In genomic region chr7:45454971-45455370, GRCm38 (mm10) we compare ENCODE assay signal across 22 mouse cellular contexts. TPM values are rescaled to one million over a fixed set of nuclear protein-coding genes. Genes with fewer than 3 reads are reported as not detected.
A peak's percentile ranks its signal among the peaks of the same experiment; 100 is the strongest.
DNase-seq lines count a peak whose midpoint lies in the region; ATAC-seq and TF ChIP-seq lines count a peak whose summit lies in the region.
"Had no signal": no experiment of that assay in that cellular context is flagged by ENCODE, and none has a peak within 500 bp of the region (broad histone marks: within the 10 kb centered on the region; RNA-seq: fewer than 3 reads in every experiment).

No protein-coding gene starts in this region.

- peak; percentile 91 for DNase-seq in heart, adult 11 months
- no peak for DNase-seq in heart, postnatal 10 days
- DNase-seq in G1E (ENCODE audit: low spot score), result no peak
- peak; percentile 15 for DNase-seq in stomach, postnatal 0 days (ENCODE audit: low spot score)
- no peak for DNase-seq in midbrain, embryonic 14.5 days
- DNase-seq: adrenal gland, postnatal 10 days; cerebellum, adult 11 months; cerebellum, postnatal 10 days; embryo, embryonic 11 days; gastrocnemius, postnatal 14 days had no signal

- no peak for TF ChIP-seq EP300 in stomach, postnatal 0 days (optimal IDR thresholded peaks at IDR 0.05)

- TF ChIP-seq CTCF in G1E (IDR thresholded peaks at IDR 0.05; ENCODE audit: low read depth, low read length), result no peak
- TF ChIP-seq CTCF in stomach, postnatal 0 days (IDR thresholded peaks at IDR 0.05; ENCODE audit: low read depth), result no peak

- H3K4me2 ChIP-seq in stomach, postnatal 0 days (replicated peaks; ENCODE audit: low read depth), result no peak overlapping the region
- no peak overlapping the region for H3K4me2 ChIP-seq in midbrain, embryonic 14.5 days (ENCODE audit: low read length)
- H3K4me2 ChIP-seq: embryonic facial prominence, embryonic 15.5 days; heart, embryonic 12.5 days; hindbrain, embryonic 13.5 days had no signal

- peak overlapping the region; percentile 59 for H3K4me3 ChIP-seq in megakaryocyte, embryonic 14.5 days (replicated peaks)
- H3K4me3 ChIP-seq in G1E (ENCODE audit: low read depth, low read length), result 0 out of 2 replicates have a peak overlapping the region, but pooled peaks have one; percentile 22
- no peak overlapping the region for H3K4me3 ChIP-seq in stomach, postnatal 0 days (ENCODE audit: low read depth, low read length)
- no peak overlapping the region for H3K4me3 ChIP-seq in midbrain, embryonic 14.5 days (replicated peaks; ENCODE audit: low read depth, low read length)
- H3K4me3 ChIP-seq: embryonic facial prominence, embryonic 15.5 days; erythroblast, embryonic 14.5 days; forebrain, embryonic 10.5 days; heart, embryonic 12.5 days; hindbrain, embryonic 13.5 days had no signal

- H3K36me3 ChIP-seq in megakaryocyte, embryonic 14.5 days (replicated peaks; ENCODE audit: low read length), result peaks cover 77% of the 10 kb centered on the region
- H3K36me3 ChIP-seq in G1E (replicated peaks), result peaks cover 82% of the 10 kb centered on the region
- peaks cover 22% of the 10 kb centered on the region for H3K36me3 ChIP-seq in stomach, postnatal 0 days (ENCODE audit: control insufficient read depth, insufficient read depth, low read length)
- peaks cover 60% of the 10 kb centered on the region for H3K36me3 ChIP-seq in midbrain, embryonic 14.5 days (ENCODE audit: control insufficient read depth, insufficient read depth, low read length)

- WGBS in stomach, postnatal 0 days, result 93% methylated on average over 12 of the region's 15 CpGs
- WGBS in midbrain, embryonic 14.5 days, result 87% methylated on average over 15 of the region's 15 CpGs

- H3K9me3 ChIP-seq in megakaryocyte, embryonic 14.5 days, result no peaks in the 10 kb centered on the region
- H3K9me3 ChIP-seq in G1E (replicated peaks), result no peaks in the 10 kb centered on the region
- H3K9me3 ChIP-seq in stomach, postnatal 0 days (ENCODE audit: control insufficient read depth, low read length), result no peaks in the 10 kb centered on the region
- no peaks in the 10 kb centered on the region for H3K9me3 ChIP-seq in midbrain, embryonic 14.5 days (ENCODE audit: control insufficient read depth, low read length)
- H3K9me3 ChIP-seq: embryonic facial prominence, embryonic 15.5 days; forebrain, embryonic 10.5 days; heart, embryonic 12.5 days; hindbrain, embryonic 13.5 days had no signal

- intact Hi-C loops in heart, postnatal 10 days (cut with DNase I), result loop anchor here (5.0 kb wide), 1 partner anchor 107 kb away; no protein-coding TSS in a partner anchor

- H3K27me3 ChIP-seq in megakaryocyte, embryonic 14.5 days (replicated peaks), result no peaks in the 10 kb centered on the region
- H3K27me3 ChIP-seq in G1E (ENCODE audit: insufficient read depth, low read length), result no peaks in the 10 kb centered on the region; the same call in 1 of the 2 replicates
- H3K27me3 ChIP-seq in stomach, postnatal 0 days (ENCODE audit: control insufficient read depth, insufficient read depth, low read length), result no peaks in the 10 kb centered on the region
- no peaks in the 10 kb centered on the region for H3K27me3 ChIP-seq in midbrain, embryonic 14.5 days (ENCODE audit: control insufficient read depth, insufficient read depth, low read length)
- H3K27me3 ChIP-seq: embryonic facial prominence, embryonic 15.5 days; heart, embryonic 12.5 days; hindbrain, embryonic 13.5 days had no signal

- H3K27ac ChIP-seq in stomach, postnatal 0 days (replicated peaks), result no peak overlapping the region
- no peak overlapping the region for H3K27ac ChIP-seq in midbrain, embryonic 14.5 days (replicated peaks; ENCODE audit: low read depth, low read length)
- H3K27ac ChIP-seq: embryonic facial prominence, embryonic 15.5 days; forebrain, embryonic 10.5 days; hindbrain, embryonic 13.5 days; hindbrain, postnatal 0 days had no signal

- H3K4me1 ChIP-seq in megakaryocyte, embryonic 14.5 days, result peaks cover 34% of the 10 kb centered on the region
- peaks cover 40% of the 10 kb centered on the region for H3K4me1 ChIP-seq in G1E (ENCODE audit: insufficient read depth, low read depth, low read length)
- H3K4me1 ChIP-seq in stomach, postnatal 0 days (replicated peaks; ENCODE audit: control insufficient read depth, insufficient read depth), result no peaks in the 10 kb centered on the region
- peaks cover 17% of the 10 kb centered on the region for H3K4me1 ChIP-seq in midbrain, embryonic 14.5 days (ENCODE audit: control insufficient read depth, insufficient read depth, low read length)

- H3K9ac ChIP-seq in stomach, postnatal 0 days (ENCODE audit: low read length), result no peak overlapping the region
- H3K9ac ChIP-seq in midbrain, embryonic 14.5 days (replicated peaks; ENCODE audit: low read length), result no peak overlapping the region
- H3K9ac ChIP-seq: embryonic facial prominence, embryonic 15.5 days; heart, embryonic 12.5 days; hindbrain, embryonic 13.5 days had no signal

- ATAC-seq in megakaryocyte, adult 5-6 weeks (ENCODE audit: poor library complexity, severe bottlenecking), result no peak
- no peak for ATAC-seq in G1E (ENCODE audit: extremely low read depth, insufficient number of reproducible peaks, low FRiP score, poor library complexity, severe bottlenecking)
- no peak for ATAC-seq in stomach, postnatal 0 days (ENCODE audit: low FRiP score, low TSS enrichment)
- no peak for ATAC-seq in midbrain, embryonic 14.5 days (ENCODE audit: low FRiP score, low TSS enrichment)
- ATAC-seq: forebrain, embryonic 16.5 days; hindbrain, postnatal 0 days had no signal

RNA-seq across cellular contexts. Expression of gene Ftl1, which starts 4.7 kb away (rescaled TPM):
- 100 to 1,000 TPM; 232 to 268 TPM for total RNA-seq in heart, postnatal 10 days (2021)
- 24,502 and 30,989 TPM in 2 replicates for polyA plus RNA-seq in megakaryocyte, embryonic 14.5 days (2012; ENCODE audit: insufficient read depth, low replicate concordance)
- 2,869 and 3,213 TPM in 2 replicates for total RNA-seq in megakaryocyte, adult 5-6 weeks (2015)
- 1,589 and 1,786 TPM in 2 replicates for total RNA-seq in megakaryocyte, adult 5-6 weeks (2017)
- total RNA-seq in G1E (2014; fragmentation: Nextera tagmentation) (2,893 and 3,214 TPM in 2 replicates), G1E (2017) (4,307 and 4,361 TPM in 2 replicates)
- 6,399 and 6,975 TPM in 2 replicates for polyA plus RNA-seq in G1E (2012)
- polyA plus RNA-seq in stomach, postnatal 0 days (2015; fragmentation: Nextera tagmentation; extraction: Ambion mirVana), result 3,647 and 3,760 TPM in 2 replicates
- 5,898 and 6,785 TPM in 2 replicates for polyA plus RNA-seq in midbrain, embryonic 14.5 days (2014; fragmentation: Nextera tagmentation; extraction: Ambion mirVana)

RNA-seq across cellular contexts. Expression of gene Bax, which starts 11.7 kb away (rescaled TPM):
- 10 to 100 TPM; 44.5 to 45.8 TPM for total RNA-seq in heart, postnatal 10 days (2021)
- polyA plus RNA-seq in megakaryocyte, embryonic 14.5 days (2012; ENCODE audit: insufficient read depth, low replicate concordance), result 502 and 597 TPM in 2 replicates
- 24.6 and 25.0 TPM in 2 replicates for total RNA-seq in megakaryocyte, adult 5-6 weeks (2015)
- 31.8 and 37.4 TPM in 2 replicates for total RNA-seq in megakaryocyte, adult 5-6 weeks (2017)
- 68.8 and 93.1 TPM in 2 replicates for total RNA-seq in G1E (2014; fragmentation: Nextera tagmentation)
- 87.2 and 97.2 TPM in 2 replicates for total RNA-seq in G1E (2017)
- polyA plus RNA-seq in G1E (2012), result 287 and 342 TPM in 2 replicates
- 119 and 120 TPM in 2 replicates for polyA plus RNA-seq in stomach, postnatal 0 days (2015; fragmentation: Nextera tagmentation; extraction: Ambion mirVana)
- 107 and 182 TPM in 2 replicates for polyA plus RNA-seq in midbrain, embryonic 14.5 days (2014; fragmentation: Nextera tagmentation; extraction: Ambion mirVana)

RNA-seq across cellular contexts. Expression of gene Ruvbl2, which starts 17.1 kb away (rescaled TPM):
- 10 to 100 TPM; 30.4 to 30.7 TPM for total RNA-seq in heart, postnatal 10 days (2021)
- 90.5 and 244 TPM in 2 replicates for polyA plus RNA-seq in megakaryocyte, embryonic 14.5 days (2012; ENCODE audit: insufficient read depth, low replicate concordance)
- 48.6 and 51.6 TPM in 2 replicates for total RNA-seq in megakaryocyte, adult 5-6 weeks (2015)
- total RNA-seq in megakaryocyte, adult 5-6 weeks (2017), result 52.9 and 60.2 TPM in 2 replicates
- total RNA-seq in G1E (2014; fragmentation: Nextera tagmentation) (255 and 345 TPM in 2 replicates), G1E (2017) (139 and 167 TPM in 2 replicates)
- 639 and 877 TPM in 2 replicates for polyA plus RNA-seq in G1E (2012)
- polyA plus RNA-seq in stomach, postnatal 0 days (2015; fragmentation: Nextera tagmentation; extraction: Ambion mirVana), result 46.2 and 46.7 TPM in 2 replicates
- 110 and 114 TPM in 2 replicates for polyA plus RNA-seq in midbrain, embryonic 14.5 days (2014; fragmentation: Nextera tagmentation; extraction: Ambion mirVana)

RNA-seq across cellular contexts. Expression of gene Gys1, which starts 20.3 kb away (rescaled TPM):
- 10 to 100 TPM; 74.6 to 79.0 TPM for total RNA-seq in heart, postnatal 10 days (2021)
- polyA plus RNA-seq in megakaryocyte, embryonic 14.5 days (2012; ENCODE audit: insufficient read depth, low replicate concordance), result 33.8 and 44.5 TPM in 2 replicates
- total RNA-seq in megakaryocyte, adult 5-6 weeks (2015), result 9.8 and 10.6 TPM in 2 replicates
- 7.2 and 8.8 TPM in 2 replicates for total RNA-seq in megakaryocyte, adult 5-6 weeks (2017)
- total RNA-seq in G1E (2014; fragmentation: Nextera tagmentation), result 39.4 and 44.8 TPM in 2 replicates
- 18.8 and 22.1 TPM in 2 replicates for total RNA-seq in G1E (2017)
- 34.3 and 36.7 TPM in 2 replicates for polyA plus RNA-seq in G1E (2012)
- polyA plus RNA-seq in stomach, postnatal 0 days (2015; fragmentation: Nextera tagmentation; extraction: Ambion mirVana), result 10.1 and 10.6 TPM in 2 replicates
- 15.5 TPM in 2 replicates for polyA plus RNA-seq in midbrain, embryonic 14.5 days (2014; fragmentation: Nextera tagmentation; extraction: Ambion mirVana)

RNA-seq across cellular contexts. Expression of gene Tulp2, which starts 26.7 kb away (rescaled TPM):
- total RNA-seq in heart, postnatal 10 days (2021), result not detected
- not detected in 2 replicates for polyA plus RNA-seq in megakaryocyte, embryonic 14.5 days (2012; ENCODE audit: insufficient read depth, low replicate concordance)
- not detected in 2 replicates for total RNA-seq in megakaryocyte, adult 5-6 weeks (2015)
- total RNA-seq in megakaryocyte, adult 5-6 weeks (2017), result not detected in 2 replicates
- total RNA-seq in G1E (2014; fragmentation: Nextera tagmentation) (0.98 and 1.1 TPM in 2 replicates), G1E (2017) (0.23 and 0.49 TPM in 2 replicates)
- polyA plus RNA-seq in G1E (2012), result 1.0 and 1.7 TPM in 2 replicates
- 0.32 and 0.42 TPM in 2 replicates for polyA plus RNA-seq in stomach, postnatal 0 days (2015; fragmentation: Nextera tagmentation; extraction: Ambion mirVana)
- polyA plus RNA-seq in midbrain, embryonic 14.5 days (2014; fragmentation: Nextera tagmentation; extraction: Ambion mirVana), result 0.13 and 0.32 TPM in 2 replicates
- total RNA-seq: common myeloid progenitor, adult 5-6 weeks; gastrocnemius, postnatal 14 days; heart, adult 8-10 months; hematopoietic stem cell, adult 5-6 weeks had no signal
- polyA plus RNA-seq: forebrain, embryonic 16.5 days had no signal

Comparison
In these comparisons a context has a peak if more than half of its experiments do, and no peak if none do; other contexts are left out.
1. DNase-seq: peak in heart, adult 11 months (single experiment) and stomach, postnatal 0 days (single experiment); none in heart, postnatal 10 days (0 of 2), G1E (single experiment) and midbrain, embryonic 14.5 days (single experiment).
2. H3K4me3 ChIP-seq: peak in megakaryocyte, embryonic 14.5 days (single experiment) and G1E (single experiment); none in stomach, postnatal 0 days (single experiment) and midbrain, embryonic 14.5 days (single experiment).